Mouse (Mus musculus) liver, embryonic 12.5 days (tissue): ENCODE measurements around the gene 4931414P19Rik. TPM values are rescaled to one million over a fixed set of nuclear protein-coding genes. Genes with fewer than 3 reads are reported as not detected.

Experiments
- ATAC-seq: fragments of 200-750 bp; cut with Nextera tagmentation; 2 replicates; pipeline ENCODE4 v1.8.0; 2017; ENCODE audit warnings: moderate number of reproducible peaks, mild to moderate bottlenecking, moderate library complexity
- H3K27ac ChIP-seq: fragments of 300-500 bp; sonication (generic); 2 replicates; pipeline ENCODE4 v1.5.1; 2016; ENCODE audit warnings: mild to moderate bottlenecking
- H3K27me3 ChIP-seq: fragments of 300-500 bp; sonication (generic); replicated peaks from 2 replicates; pipeline ENCODE4 v1.6.1; 2016; ENCODE audit warnings: mild to moderate bottlenecking, moderate library complexity
- H3K36me3 ChIP-seq: fragments of 300-500 bp; sonication (generic); 2 replicates; pipeline ENCODE4 v1.6.1; 2016; ENCODE audit warnings: mild to moderate bottlenecking, moderate library complexity
- H3K4me1 ChIP-seq: fragments of 300-500 bp; sonication (generic); 2 replicates; pipeline ENCODE4 v1.6.1; 2016
- H3K4me2 ChIP-seq: fragments of 300-500 bp; sonication (generic); 2 replicates; pipeline ENCODE4 v1.6.1; 2016; ENCODE audit warnings: mild to moderate bottlenecking, moderate library complexity
- H3K4me3 ChIP-seq: fragments of 300-500 bp; sonication (generic); 2 replicates; pipeline ENCODE4 v1.5.1; 2016; ENCODE audit warnings: mild to moderate bottlenecking, moderate library complexity
- H3K9ac ChIP-seq: fragments of 300-500 bp; sonication (generic); 2 replicates; pipeline ENCODE4 v1.6.1; 2016; ENCODE audit warnings: mild to moderate bottlenecking, moderate library complexity
- H3K9me3 ChIP-seq: fragments of 300-500 bp; sonication (generic); replicated peaks from 2 replicates; pipeline ENCODE4 v1.6.1; 2016; ENCODE audit warnings: mild to moderate bottlenecking, moderate library complexity
- WGBS: fragments of 180-500 bp; shearing (Covaris S2); methylation state at CpG from one replicate; pipeline ENCODE4 v1.1.7; 2016; ENCODE audit not compliant: insufficient replicate concordance; 5-methylcytosine and 5-hydroxymethylcytosine counted together
- microRNA counts: library from miRNA; unstranded; fragments of <30 nt; microRNA quantifications from one replicate; lab custom pipeline; 2017
- microRNA-seq: library from miRNA; unstranded; fragments of <30 nt; microRNA quantifications from one replicate; pipeline ENCODE4, GENCODE M21; 2017
- polyA plus RNA-seq: library from polyadenylated mRNA; unstranded; fragments of >200 nt; fragmentation: Nextera tagmentation; extraction: Ambion mirVana; gene quantifications from 2 replicates; pipeline ENCODE4 v1.2.1, GENCODE M21; 2016

4931414P19Rik gene
- polyA plus RNA-seq, 1 experiment from 2014 or later, result 4.1 TPM

DNA sequence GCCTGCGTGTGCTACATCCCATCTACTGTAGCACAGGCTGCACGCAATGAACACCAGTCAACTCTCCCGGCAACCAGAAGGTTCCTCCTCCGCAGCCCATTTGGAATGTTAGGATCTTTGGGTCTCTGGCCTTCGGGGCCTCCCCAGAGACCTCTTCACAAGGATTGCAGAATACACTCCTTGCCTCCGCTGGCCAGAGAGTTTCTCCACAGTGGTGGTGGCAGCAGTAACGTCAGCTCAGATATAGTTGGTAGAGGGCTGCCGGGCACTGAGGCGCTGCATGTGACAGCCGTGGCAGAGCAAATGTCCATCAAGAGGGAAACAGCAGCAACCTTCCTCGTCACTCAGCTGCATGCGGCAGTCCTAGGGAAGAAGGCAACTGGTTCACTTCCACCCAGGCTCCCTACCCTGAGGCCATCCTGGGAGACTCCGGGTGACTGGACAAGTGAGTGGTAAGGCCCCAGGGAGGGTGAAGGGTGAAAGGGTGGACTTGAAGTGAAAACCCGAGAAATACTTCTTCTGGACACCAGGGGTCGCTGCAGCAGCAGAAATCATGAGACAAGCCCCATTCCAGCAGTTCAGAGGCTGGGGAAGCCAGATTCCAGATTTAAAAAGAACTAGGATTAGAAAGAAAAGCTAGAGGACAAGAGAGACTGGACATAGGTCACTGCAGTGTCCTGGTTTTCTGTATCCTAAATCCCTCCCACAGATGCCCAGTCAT lies 36.9 kb downstream of the 4931414P19Rik start:
- ATAC-seq, result no peak
- H3K4me1 ChIP-seq, result peaks cover 28% of the 10 kb centered on the region
- peaks cover 27% of the 10 kb centered on the region for H3K36me3 ChIP-seq
- H3K4me2 ChIP-seq, result no peak overlapping the region
- no peak overlapping the region for H3K4me3 ChIP-seq
- H3K9me3 ChIP-seq, result no peaks in the 10 kb centered on the region
- 66% methylated on average over 15 of the region's 15 CpGs for WGBS
- peaks cover 36% of the 10 kb centered on the region for H3K27me3 ChIP-seq
- no peak overlapping the region for H3K9ac ChIP-seq
- H3K27ac ChIP-seq, result no peak overlapping the region

DNA sequence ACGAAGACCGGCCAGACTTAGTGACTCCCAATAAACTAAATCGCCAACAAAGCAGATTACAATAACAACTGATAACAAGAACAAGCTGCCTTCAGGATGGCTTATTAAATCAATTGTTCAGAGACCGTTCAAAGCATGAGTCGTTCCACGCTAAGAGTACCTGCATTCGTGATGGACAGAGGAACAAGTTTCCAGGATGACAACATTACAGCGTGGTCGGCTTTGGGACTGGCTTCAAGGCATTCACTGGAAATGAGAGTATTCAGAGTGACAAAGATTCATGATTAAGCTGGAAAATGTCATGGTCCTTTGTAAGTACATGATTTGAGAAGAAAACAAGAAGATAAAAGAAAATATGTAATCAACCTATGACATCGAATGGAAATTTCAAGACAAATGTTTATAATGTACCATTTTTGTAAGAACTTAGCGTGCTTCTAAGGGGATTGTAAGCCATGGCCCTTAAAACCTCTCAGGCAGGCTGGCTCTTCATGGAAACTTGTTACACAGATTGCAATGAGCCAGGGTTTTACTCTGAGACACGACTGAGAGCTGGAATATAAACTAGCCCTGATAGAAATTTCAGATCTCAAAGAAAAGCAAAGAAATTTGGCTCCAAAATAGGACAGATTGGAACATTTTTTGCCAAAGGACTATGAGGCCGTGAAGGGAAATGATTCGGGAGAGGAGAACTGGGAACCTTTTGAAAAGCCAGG lies 45.1 kb downstream of the 4931414P19Rik start:
- Histone ChIP-seq H3K4me3 (no peak overlapping the region), H3K4me2 (no peak overlapping the region), H3K27ac (no peak overlapping the region), H3K4me1 (no peaks in the 10 kb centered on the region), H3K9ac (no peak overlapping the region), H3K9me3 (no peaks in the 10 kb centered on the region), H3K27me3 (peaks cover 7% of the 10 kb centered on the region; the same call in 1 of the 2 replicates), H3K36me3 (no peaks in the 10 kb centered on the region)
- no peak for ATAC-seq
- 74% methylated on average over 14 of the region's 14 CpGs for WGBS

DNA sequence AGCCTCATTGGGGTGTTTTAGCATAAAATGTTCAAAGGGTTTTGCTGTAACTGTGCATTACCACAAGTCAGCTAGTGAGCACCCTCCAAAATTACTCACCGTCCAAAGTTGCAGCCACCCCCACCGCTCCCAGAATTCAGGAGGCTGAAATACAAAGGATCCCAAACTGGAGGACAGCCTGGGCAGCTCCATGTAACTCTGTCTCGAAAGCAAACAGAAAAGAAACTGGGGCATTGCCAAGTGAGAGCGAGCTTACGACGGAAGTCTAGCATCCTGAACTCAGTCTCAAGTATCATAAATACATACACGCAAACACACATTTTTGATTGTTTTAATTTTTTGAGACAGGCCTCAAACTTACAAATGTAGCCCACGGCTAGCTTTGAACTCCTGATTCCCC lies 48.5 kb downstream of the 4931414P19Rik start:
- H3K27ac ChIP-seq, result no peak overlapping the region
- no peak for ATAC-seq
- H3K4me1 ChIP-seq, result peaks cover 18% of the 10 kb centered on the region
- H3K36me3 ChIP-seq, result peaks cover under 1% of the 10 kb centered on the region; the same call in 1 of the 2 replicates
- no peak overlapping the region for H3K9ac ChIP-seq
- H3K9me3 ChIP-seq, result no peaks in the 10 kb centered on the region
- H3K4me3 ChIP-seq, result no peak overlapping the region
- no peak overlapping the region for H3K4me2 ChIP-seq
- WGBS, result 75% methylated on average over 8 of the region's 8 CpGs
- H3K27me3 ChIP-seq, result peaks cover 7% of the 10 kb centered on the region; the same call in 1 of the 2 replicates

DNA sequence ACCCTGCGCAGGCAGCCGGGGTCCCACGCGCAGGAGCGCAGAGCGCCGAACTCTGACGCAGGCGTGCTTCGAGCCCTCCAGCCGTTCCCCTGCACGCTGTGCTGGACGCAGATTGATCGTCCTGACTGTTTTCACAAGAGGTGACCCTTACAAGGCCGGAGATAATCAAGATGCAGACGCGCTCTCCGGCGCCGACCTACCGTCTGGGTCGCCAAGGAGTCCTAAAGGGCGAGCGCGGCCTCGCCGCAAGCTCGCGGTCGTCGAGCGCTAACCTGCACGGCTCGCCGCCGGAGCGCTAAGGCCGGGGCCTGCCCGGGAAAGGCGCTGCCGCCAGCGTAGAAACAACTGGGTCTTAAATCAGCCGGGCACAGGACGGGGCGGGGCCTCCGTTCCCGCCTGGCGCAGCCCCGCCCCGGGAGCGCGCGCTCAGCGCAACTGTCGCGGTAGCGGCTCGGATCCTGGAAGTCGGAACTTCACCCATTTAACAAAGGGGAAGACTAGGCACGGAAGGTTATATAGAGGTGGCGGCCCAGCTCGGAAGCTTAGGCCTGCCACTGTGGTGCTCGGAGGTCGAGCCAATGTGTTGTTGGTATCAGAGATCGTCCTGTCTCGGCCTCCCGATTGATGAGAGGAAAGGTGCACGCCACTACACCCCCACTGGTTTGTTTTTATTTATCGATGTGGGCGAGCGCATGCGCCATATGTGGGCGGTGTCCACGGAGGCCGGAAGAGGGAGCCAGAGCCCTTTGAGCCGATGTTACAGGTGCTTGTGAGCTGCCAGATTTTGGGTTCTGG lies 51.6 kb downstream of the 4931414P19Rik start, which contains the start of gene Haus4:
Gene Haus4, minus strand, starts transcription at position 642 of the 795 bp plus-strand sequence.
- ATAC-seq, result peak; percentile 96
- WGBS, result under 1% methylated on average over 76 of the region's 76 CpGs
- H3K36me3 ChIP-seq, result peaks cover 32% of the 10 kb centered on the region
- peaks cover 7% of the 10 kb centered on the region; the same call in 1 of the 2 replicates for H3K27me3 ChIP-seq
- peak within 1 kb of the TSS; percentile 69 for H3K4me3 ChIP-seq
- peaks cover 24% of the 10 kb centered on the region for H3K4me1 ChIP-seq
- H3K9me3 ChIP-seq, result no peaks in the 10 kb centered on the region
- H3K4me2 ChIP-seq, result peak within 1 kb of the TSS; percentile 91
- peak within 1 kb of the TSS; percentile 99 for H3K27ac ChIP-seq
- H3K9ac ChIP-seq, result peak within 1 kb of the TSS; percentile 90

DNA sequence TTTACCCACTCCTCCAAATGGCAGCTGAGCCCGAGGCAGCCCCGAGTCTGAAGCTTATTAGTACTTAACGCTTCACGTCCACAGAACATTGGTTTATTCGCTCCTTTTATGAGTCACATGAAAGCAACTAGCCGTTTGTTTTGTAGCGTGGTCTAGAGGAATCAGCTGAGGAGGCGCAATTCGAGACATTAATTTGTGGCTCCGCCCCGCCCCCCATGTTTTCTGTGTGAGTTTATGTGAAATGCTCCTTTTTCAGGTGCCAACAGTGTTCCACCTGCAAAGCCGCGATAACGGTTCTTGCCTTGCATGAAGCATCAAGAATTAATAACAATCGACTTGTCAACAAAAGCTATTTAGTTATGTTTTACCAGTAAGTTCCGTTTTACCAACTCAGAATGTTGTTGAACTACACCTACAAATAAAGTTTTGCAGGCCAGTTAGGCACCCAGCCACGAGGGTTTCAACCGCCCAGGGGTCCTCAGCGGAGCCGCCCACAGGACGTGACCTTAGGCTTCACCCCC lies 52.3 kb downstream of the 4931414P19Rik start:
- 4% methylated on average over 21 of the region's 21 CpGs for WGBS

DNA sequence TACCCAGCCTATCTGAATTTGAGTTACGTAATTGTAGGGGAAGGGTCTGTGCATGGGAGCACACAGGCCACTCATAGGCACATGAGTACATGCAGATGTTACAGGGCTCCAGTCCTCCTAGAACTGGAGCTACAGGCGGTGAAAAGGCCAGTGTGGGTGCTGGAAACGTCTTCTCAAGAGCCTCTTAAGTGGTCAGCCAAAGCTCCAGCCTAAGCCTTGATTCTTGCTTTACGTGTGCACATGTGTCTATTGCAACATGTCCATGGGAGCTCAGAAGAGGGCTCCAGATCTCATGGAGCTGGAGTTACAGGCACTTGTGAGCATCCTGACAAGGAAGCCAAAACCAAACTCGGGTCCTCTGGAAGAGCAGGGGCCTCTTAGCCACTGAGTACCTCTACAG lies 61.1 kb downstream of the 4931414P19Rik start:
- Histone ChIP-seq H3K9me3 (no peaks in the 10 kb centered on the region), H3K9ac (no peak overlapping the region), H3K4me3 (no peak overlapping the region), H3K4me2 (no peak overlapping the region), H3K4me1 (no peaks in the 10 kb centered on the region), H3K27ac (no peak overlapping the region), H3K36me3 (peaks cover 88% of the 10 kb centered on the region), H3K27me3 (no peaks in the 10 kb centered on the region)
- WGBS, result 83% methylated on average over 5 of the region's 5 CpGs
- ATAC-seq, result no peak

More for the DNA sequence above, 52.3 kb downstream of the 4931414P19Rik start:
- H3K4me1 ChIP-seq, result peaks cover 24% of the 10 kb centered on the region
- H3K27ac ChIP-seq, result peak overlapping the region; percentile 99
- H3K4me3 ChIP-seq, result peak overlapping the region; percentile 69
- H3K27me3 ChIP-seq, result peaks cover 7% of the 10 kb centered on the region; the same call in 1 of the 2 replicates
- peak overlapping the region; percentile 90 for H3K9ac ChIP-seq
- no peak for ATAC-seq
- peak overlapping the region; percentile 91 for H3K4me2 ChIP-seq
- H3K36me3 ChIP-seq, result peaks cover 38% of the 10 kb centered on the region
- no peaks in the 10 kb centered on the region for H3K9me3 ChIP-seq

DNA sequence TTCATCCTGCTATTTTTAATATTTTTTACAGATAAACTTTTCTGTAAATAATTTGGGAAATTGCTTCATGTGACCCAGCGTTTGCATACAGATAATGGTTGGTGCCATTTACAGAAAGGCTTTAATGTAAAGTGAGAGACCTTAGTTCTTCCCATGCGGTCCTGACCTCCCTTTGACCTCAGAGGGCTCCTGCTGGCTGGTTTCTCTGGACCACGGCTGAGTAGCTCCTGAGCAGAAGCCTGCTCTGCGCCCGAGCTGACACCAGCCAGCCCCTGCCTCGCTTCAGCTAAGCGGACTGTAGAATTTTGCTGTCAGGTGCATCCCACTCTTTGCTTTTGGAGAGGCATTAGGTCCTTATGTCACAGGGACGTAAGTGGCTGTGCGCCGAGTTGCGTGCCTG lies 65.0 kb downstream of the 4931414P19Rik start:
- Histone ChIP-seq H3K36me3 (peaks cover 50% of the 10 kb centered on the region), H3K4me2 (no peak overlapping the region), H3K9ac (no peak overlapping the region), H3K4me1 (no peaks in the 10 kb centered on the region), H3K27me3 (no peaks in the 10 kb centered on the region), H3K4me3 (no peak overlapping the region), H3K27ac (no peak overlapping the region), H3K9me3 (no peaks in the 10 kb centered on the region)
- no peak for ATAC-seq
- WGBS, result 77% methylated on average over 11 of the region's 11 CpGs

DNA sequence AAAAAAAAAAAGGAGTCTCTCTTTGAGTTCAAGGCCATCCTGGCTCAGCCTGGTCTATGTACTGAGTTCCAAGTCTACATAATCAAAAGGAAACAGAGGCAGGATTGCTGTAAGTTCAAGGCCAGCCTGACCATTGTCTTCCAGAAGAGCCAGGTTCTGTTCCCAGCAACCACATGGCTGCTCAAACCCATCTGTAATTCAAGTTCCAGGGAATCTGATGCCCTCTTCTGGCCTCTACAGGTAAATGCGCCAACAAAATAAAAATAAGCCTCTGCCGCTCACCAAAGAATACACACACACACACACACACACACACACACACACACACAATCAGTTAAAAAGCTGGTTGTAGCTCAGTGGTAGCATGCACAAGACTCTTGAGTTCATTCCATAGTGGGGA lies 67.2 kb downstream of the 4931414P19Rik start:
- no peak overlapping the region for H3K27ac ChIP-seq
- H3K27me3 ChIP-seq, result no peaks in the 10 kb centered on the region

More for the DNA sequence above, 67.2 kb downstream of the 4931414P19Rik start:
- no peak overlapping the region for H3K4me3 ChIP-seq
- peaks cover 29% of the 10 kb centered on the region for H3K36me3 ChIP-seq
- H3K9me3 ChIP-seq, result no peaks in the 10 kb centered on the region
- H3K9ac ChIP-seq, result no peak overlapping the region
- no peak overlapping the region for H3K4me2 ChIP-seq
- WGBS, result 77% methylated on average over 2 of the region's 2 CpGs
- no peak for ATAC-seq
- H3K4me1 ChIP-seq, result no peaks in the 10 kb centered on the region

MicroRNAs encoded within 50 kb of the gene (microRNA counts, 519-probe panel; counts per million panel counts)
- 582 counts per million, percentile 70 among the panel's probes with 10 or more counts for microRNA mmu-miR-686 (lab: Ali Mortazavi, UCI)

Small RNAs within 50 kb of the gene (microRNA-seq; reads per million reads assigned to microRNA genes)
- gene Mir686 (not detected), gene Mir6948 (not detected)

Other genes starting within 250 kb of the 4931414P19Rik start
- 24.9 and 27.3 TPM in 2 replicates for gene Oxa1l, start 245.2 kb downstream of the 4931414P19Rik start, polyA plus RNA-seq
- gene Slc7a7, start 188.2 kb downstream of the 4931414P19Rik start, polyA plus RNA-seq, result 8.4 and 8.5 TPM in 2 replicates
- 269 and 282 TPM in 2 replicates for gene Mrpl52, start 179.1 kb downstream of the 4931414P19Rik start, polyA plus RNA-seq
- gene Mmp14, start 174.4 kb downstream of the 4931414P19Rik start, polyA plus RNA-seq, result 36.7 and 38.2 TPM in 2 replicates
- gene Lrp10, start 141.9 kb downstream of the 4931414P19Rik start, polyA plus RNA-seq, result 31.2 and 32.9 TPM in 2 replicates
- 0.19 and 0.39 TPM in 2 replicates for gene Rem2, start 129.9 kb downstream of the 4931414P19Rik start, polyA plus RNA-seq
- 60.6 and 61.1 TPM in 2 replicates for gene Prmt5, start 88.5 kb downstream of the 4931414P19Rik start, polyA plus RNA-seq
- gene Haus4, start 51.4 kb downstream of the 4931414P19Rik start, polyA plus RNA-seq, result 49.3 and 52.0 TPM in 2 replicates
- 10.4 and 12.7 TPM in 2 replicates for gene Ajuba, start 28.4 kb downstream of the 4931414P19Rik start, polyA plus RNA-seq
- gene Psmb5, start 12.0 kb upstream of the 4931414P19Rik start, polyA plus RNA-seq, result 281 and 292 TPM in 2 replicates
- gene Psmb11, start 15.4 kb upstream of the 4931414P19Rik start, polyA plus RNA-seq, result not detected in 2 replicates
- gene Gm17606, start 35.0 kb upstream of the 4931414P19Rik start, polyA plus RNA-seq, result not detected in 2 replicates
- 0.61 and 1.0 TPM in 2 replicates for gene Cdh24, start 35.4 kb upstream of the 4931414P19Rik start, polyA plus RNA-seq
- gene 1700123O20Rik, start 80.2 kb upstream of the 4931414P19Rik start, polyA plus RNA-seq, result 51.6 and 53.9 TPM in 2 replicates
- 74.1 and 76.0 TPM in 2 replicates for gene Acin1, start 80.9 kb upstream of the 4931414P19Rik start, polyA plus RNA-seq
- gene Gm29776, start 92.8 kb upstream of the 4931414P19Rik start, polyA plus RNA-seq, result 0.05 TPM in 1 of 2 replicates, not detected in the other
- 3.3 and 3.7 TPM in 2 replicates for gene Cebpe, start 106.2 kb upstream of the 4931414P19Rik start, polyA plus RNA-seq
- 2.8 and 3.4 TPM in 2 replicates for gene Slc7a8, start 176.0 kb upstream of the 4931414P19Rik start, polyA plus RNA-seq
- gene Rnf212b, start 208.1 kb upstream of the 4931414P19Rik start, polyA plus RNA-seq, result not detected in 2 replicates